Mouse (Mus musculus) right cerebral cortex, postnatal 14 days (tissue): ENCODE measurements around the gene Nucb2.

Experiments
- DNase-seq: peaks from one replicate; pipeline ENCODE4 v3.0.0; 2022

The Nucb2 gene

GRCm38 (mm10) chr7:116503879-116504817, at the start of gene Nucb2:
Gene Nucb2, plus strand, starts transcription at chr7:116504369.
- peak; percentile 98 for DNase-seq

- no peak for DNase-seq
Observed at GRCm38 (mm10) chr7:116456964-116457363, 47.2 kb upstream of the Nucb2 start.

GRCm38 (mm10) chr7:116457391-116457790, 46.8 kb upstream of the Nucb2 start:
- no peak for DNase-seq

- no peak for DNase-seq
Observed at GRCm38 (mm10) chr7:116458985-116459441, 45.2 kb upstream of the Nucb2 start.

GRCm38 (mm10) chr7:116462114-116462513, 42.1 kb upstream of the Nucb2 start:
- DNase-seq, result no peak

GRCm38 (mm10) chr7:116475836-116476235, 28.3 kb upstream of the Nucb2 start:
- DNase-seq, result no peak

GRCm38 (mm10) chr7:116476264-116476663, 27.9 kb upstream of the Nucb2 start:
- DNase-seq, result no peak

GRCm38 (mm10) chr7:116483106-116483505, 21.1 kb upstream of the Nucb2 start:
- DNase-seq, result peak; percentile 11

- DNase-seq, result no peak
Observed at GRCm38 (mm10) chr7:116483782-116484181, 20.4 kb upstream of the Nucb2 start.

GRCm38 (mm10) chr7:116484213-116484612, 20.0 kb upstream of the Nucb2 start:
- no peak for DNase-seq

- no peak for DNase-seq
Observed at GRCm38 (mm10) chr7:116485062-116485601, 19.0 kb upstream of the Nucb2 start.

- no peak for DNase-seq
Observed at GRCm38 (mm10) chr7:116491113-116491512, 13.1 kb upstream of the Nucb2 start.

GRCm38 (mm10) chr7:116493267-116494003, 10.7 kb upstream of the Nucb2 start:
- DNase-seq, result no peak

GRCm38 (mm10) chr7:116494618-116495017, 9.6 kb upstream of the Nucb2 start:
- no peak for DNase-seq

- no peak for DNase-seq
Observed at GRCm38 (mm10) chr7:116496760-116497159, 7.4 kb upstream of the Nucb2 start.

- no peak for DNase-seq
Observed at GRCm38 (mm10) chr7:116504818-116505170, 625 bp downstream of the Nucb2 start.

- no peak for DNase-seq
Observed at GRCm38 (mm10) chr7:116514030-116514429, 9.9 kb downstream of the Nucb2 start.

- no peak for DNase-seq
Observed at GRCm38 (mm10) chr7:116514546-116514945, 10.4 kb downstream of the Nucb2 start.

GRCm38 (mm10) chr7:116515059-116515458, 10.9 kb downstream of the Nucb2 start:
- no peak for DNase-seq

GRCm38 (mm10) chr7:116515514-116516135, 11.5 kb downstream of the Nucb2 start:
- no peak for DNase-seq

- no peak for DNase-seq
Observed at GRCm38 (mm10) chr7:116517240-116517639, 13.1 kb downstream of the Nucb2 start.

- DNase-seq, result no peak
Observed at GRCm38 (mm10) chr7:116518155-116518554, 14.0 kb downstream of the Nucb2 start.

- DNase-seq, result no peak
Observed at GRCm38 (mm10) chr7:116519805-116520204, 15.6 kb downstream of the Nucb2 start.
